In the genomic region with DNA sequence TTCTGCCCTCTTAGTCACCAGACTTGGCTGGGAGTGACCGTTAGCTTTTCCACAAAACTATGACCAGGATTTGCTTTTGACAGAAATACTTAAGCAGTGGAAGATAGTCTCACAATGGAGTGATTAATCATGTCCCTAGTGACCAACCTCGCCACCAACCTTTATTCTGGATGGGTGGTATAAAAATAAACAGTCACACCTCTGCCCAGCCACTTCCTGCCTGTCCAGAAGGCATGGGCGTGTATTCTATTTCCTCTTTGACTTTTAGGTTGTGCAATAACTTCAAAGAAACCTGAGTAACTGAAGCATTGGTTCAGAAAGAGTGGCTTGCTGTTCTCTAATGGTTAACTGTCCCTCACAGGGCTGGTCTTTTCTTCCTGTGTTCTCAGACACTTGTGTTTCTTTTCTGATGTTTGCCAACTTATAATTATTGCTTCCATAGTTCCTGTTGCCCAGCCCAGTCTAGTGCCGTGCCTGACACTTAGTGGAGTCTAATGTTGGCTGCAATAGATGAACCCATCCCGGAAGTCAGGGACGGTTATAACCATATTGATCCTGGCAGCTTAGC, we compare ENCODE assay signal across 11 mouse cellular contexts. TPM values are rescaled to one million over a fixed set of nuclear protein-coding genes. Genes with fewer than 3 reads are reported as not detected.
A peak's percentile ranks its signal among the peaks of the same experiment; 100 is the strongest.
DNase-seq lines count a peak whose midpoint lies in the region; ATAC-seq lines count a peak whose summit lies in the region.
"Had no signal": no experiment of that assay in that cellular context is flagged by ENCODE, and none has a peak within 500 bp of the region (broad histone marks: within the 10 kb centered on the region; RNA-seq: fewer than 3 reads in every experiment).

No protein-coding gene starts in this region.

- H3K9me3 ChIP-seq in lung, embryonic 15.5 days, result no peaks in the 10 kb centered on the region
- H3K9me3 ChIP-seq in liver, embryonic 15.5 days (replicated peaks), result no peaks in the 10 kb centered on the region
- H3K9me3 ChIP-seq in stomach, embryonic 16.5 days (replicated peaks; ENCODE audit: control insufficient read depth, low read length), result no peaks in the 10 kb centered on the region
- H3K9me3 ChIP-seq: limb, embryonic 10.5 days had no signal

- no peak overlapping the region for H3K4me3 ChIP-seq in lung, embryonic 15.5 days
- no peak overlapping the region for H3K4me3 ChIP-seq in liver, embryonic 15.5 days (replicated peaks)
- no peak overlapping the region for H3K4me3 ChIP-seq in stomach, embryonic 16.5 days (replicated peaks; ENCODE audit: low read length)
- H3K4me3 ChIP-seq: limb, embryonic 10.5 days had no signal

- H3K9ac ChIP-seq in lung, embryonic 15.5 days, result no peak overlapping the region
- no peak overlapping the region for H3K9ac ChIP-seq in liver, embryonic 15.5 days
- no peak overlapping the region for H3K9ac ChIP-seq in stomach, embryonic 16.5 days (ENCODE audit: low read length)

- H3K27me3 ChIP-seq in lung, embryonic 15.5 days, result no peaks in the 10 kb centered on the region
- H3K27me3 ChIP-seq in liver, embryonic 15.5 days, result no peaks in the 10 kb centered on the region
- H3K27me3 ChIP-seq in stomach, embryonic 16.5 days (ENCODE audit: control insufficient read depth, insufficient read depth, low read length), result no peaks in the 10 kb centered on the region

- WGBS in lung, embryonic 15.5 days, result 30% methylated on average over 6 of the region's 6 CpGs
- 21% methylated on average over 6 of the region's 6 CpGs for WGBS in liver, embryonic 15.5 days (ENCODE audit: insufficient replicate concordance)
- 41% methylated on average over 6 of the region's 6 CpGs for WGBS in stomach, embryonic 16.5 days

- peaks cover 25% of the 10 kb centered on the region for H3K4me1 ChIP-seq in lung, embryonic 15.5 days
- H3K4me1 ChIP-seq in liver, embryonic 15.5 days (replicated peaks), result peaks cover 18% of the 10 kb centered on the region; the same call in 1 of the 2 replicates
- H3K4me1 ChIP-seq in stomach, embryonic 16.5 days (ENCODE audit: control insufficient read depth, insufficient read depth, low read length), result peaks cover 21% of the 10 kb centered on the region

- no peak overlapping the region for H3K4me2 ChIP-seq in lung, embryonic 15.5 days
- H3K4me2 ChIP-seq in liver, embryonic 15.5 days, result no peak overlapping the region
- H3K4me2 ChIP-seq in stomach, embryonic 16.5 days (ENCODE audit: low read depth, low read length), result no peak overlapping the region

- no peaks in the 10 kb centered on the region for H3K36me3 ChIP-seq in lung, embryonic 15.5 days
- H3K36me3 ChIP-seq in liver, embryonic 15.5 days (replicated peaks), result no peaks in the 10 kb centered on the region
- no peaks in the 10 kb centered on the region for H3K36me3 ChIP-seq in stomach, embryonic 16.5 days (ENCODE audit: control insufficient read depth, insufficient read depth, low read length)
- H3K36me3 ChIP-seq: limb, embryonic 10.5 days had no signal

- ATAC-seq in lung, embryonic 15.5 days (ENCODE audit: borderline replicate concordance, extremely low read depth, low FRiP score, low TSS enrichment), result no peak
- 0 out of 2 replicates have a peak, but pooled peaks have one; percentile 32 for ATAC-seq in liver, embryonic 15.5 days (ENCODE audit: insufficient read depth)
- peak; percentile 77 for ATAC-seq in stomach, embryonic 16.5 days (ENCODE audit: insufficient read depth, low FRiP score)
- ATAC-seq: hindbrain, postnatal 0 days had no signal

- 0 out of 2 replicates have a peak overlapping the region, but pooled peaks have one; percentile 48 for H3K27ac ChIP-seq in lung, embryonic 15.5 days
- H3K27ac ChIP-seq in liver, embryonic 15.5 days (replicated peaks), result 0 out of 2 replicates have a peak overlapping the region, but pooled peaks have one; percentile 42
- peak overlapping the region; percentile 77 for H3K27ac ChIP-seq in stomach, embryonic 16.5 days (ENCODE audit: low read length)
- H3K27ac ChIP-seq: hindbrain, postnatal 0 days; limb, embryonic 10.5 days had no signal

- peak; percentile 46 for DNase-seq in adrenal gland, adult 2 months
- DNase-seq in adrenal gland, postnatal 36 days, result no peak
- no peak for DNase-seq in lung, postnatal 14 days
- no peak for DNase-seq in B cell, adult 2 months
- DNase-seq in cerebellum, postnatal 4 days (ENCODE audit: low spot score in 2 of 2), result no peak
- DNase-seq: right cerebral cortex, postnatal 14 days had no signal

RNA-seq across cellular contexts. Expression of a gene that starts 10.9 kb away (rescaled TPM):
- total RNA-seq in adrenal gland, adult 2 months (2021), result 100 to 1,000 TPM; 349 to 528 TPM
- 194 and 230 TPM in 2 replicates for polyA plus RNA-seq in adrenal gland, adult 2 months (2012; rRNA removed)
- total RNA-seq in adrenal gland, postnatal 36 days (2021), result 100 to 1,000 TPM; 396 to 515 TPM
- polyA plus RNA-seq in lung, embryonic 15.5 days (2015; fragmentation: Nextera tagmentation; extraction: Ambion mirVana), result 776 and 858 TPM in 2 replicates
- 143 and 178 TPM in 2 replicates for polyA plus RNA-seq in liver, embryonic 15.5 days (2015; fragmentation: Nextera tagmentation; extraction: Ambion mirVana)
- polyA plus RNA-seq in stomach, embryonic 16.5 days (2015; fragmentation: Nextera tagmentation; extraction: Ambion mirVana), result 1,223 and 1,404 TPM in 2 replicates

RNA-seq across cellular contexts. Expression of a gene that starts 44.8 kb away (rescaled TPM):
- total RNA-seq in adrenal gland, adult 2 months (2021), result 10 to 100 TPM; 13.1 to 13.7 TPM
- polyA plus RNA-seq in adrenal gland, adult 2 months (2012; rRNA removed), result 1.5 and 1.7 TPM in 2 replicates
- total RNA-seq in adrenal gland, postnatal 36 days (2021), result 10 to 100 TPM; 12.9 to 15.3 TPM
- polyA plus RNA-seq in lung, embryonic 15.5 days (2015; fragmentation: Nextera tagmentation; extraction: Ambion mirVana), result 20.4 and 20.6 TPM in 2 replicates
- 5.7 and 6.6 TPM in 2 replicates for polyA plus RNA-seq in liver, embryonic 15.5 days (2015; fragmentation: Nextera tagmentation; extraction: Ambion mirVana)
- 14.6 and 16.8 TPM in 2 replicates for polyA plus RNA-seq in stomach, embryonic 16.5 days (2015; fragmentation: Nextera tagmentation; extraction: Ambion mirVana)
